Mouse (Mus musculus): ENCODE data around the gene Atg14.

DNA sequence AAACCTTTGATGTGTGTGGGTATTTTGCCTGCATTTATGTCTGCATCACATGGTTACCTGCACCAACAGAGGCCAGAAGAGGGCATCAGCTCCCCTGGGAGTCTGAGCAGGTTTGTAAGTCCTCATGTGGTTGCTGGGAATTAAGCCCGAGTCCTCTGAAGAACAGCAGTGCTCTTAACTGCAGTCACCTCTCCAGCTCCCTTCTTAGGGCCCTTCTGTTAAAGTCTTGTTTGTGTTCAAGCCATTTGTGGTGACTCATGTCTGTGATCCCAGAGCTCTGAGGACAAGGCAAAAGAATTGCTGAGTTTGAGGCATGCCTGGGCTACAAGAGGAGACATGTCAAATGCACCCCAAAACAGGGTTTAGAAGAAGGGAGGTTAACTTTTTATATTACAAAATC lies 38.0 kb downstream of the Atg14 start:
- TF ChIP-seq EP300 (IDR thresholded peaks at IDR 0.05; ENCODE audit: low read length) (no peak), POLR2A (IDR thresholded peaks at IDR 0.05; ENCODE audit: low read depth, low read length) (no peak), RCOR1 (conservative IDR thresholded peaks at IDR 0.05; ENCODE audit: low read depth, low read length) (no peak), IRF4 (IDR thresholded peaks at IDR 0.05; ENCODE audit: low read depth, low read length) (no peak), USF1 (IDR thresholded peaks at IDR 0.05; ENCODE audit: low read depth, low read length) (no peak)
